Mouse (Mus musculus): ENCODE data around the gene Spata13.

Gene Spata13

DNA sequence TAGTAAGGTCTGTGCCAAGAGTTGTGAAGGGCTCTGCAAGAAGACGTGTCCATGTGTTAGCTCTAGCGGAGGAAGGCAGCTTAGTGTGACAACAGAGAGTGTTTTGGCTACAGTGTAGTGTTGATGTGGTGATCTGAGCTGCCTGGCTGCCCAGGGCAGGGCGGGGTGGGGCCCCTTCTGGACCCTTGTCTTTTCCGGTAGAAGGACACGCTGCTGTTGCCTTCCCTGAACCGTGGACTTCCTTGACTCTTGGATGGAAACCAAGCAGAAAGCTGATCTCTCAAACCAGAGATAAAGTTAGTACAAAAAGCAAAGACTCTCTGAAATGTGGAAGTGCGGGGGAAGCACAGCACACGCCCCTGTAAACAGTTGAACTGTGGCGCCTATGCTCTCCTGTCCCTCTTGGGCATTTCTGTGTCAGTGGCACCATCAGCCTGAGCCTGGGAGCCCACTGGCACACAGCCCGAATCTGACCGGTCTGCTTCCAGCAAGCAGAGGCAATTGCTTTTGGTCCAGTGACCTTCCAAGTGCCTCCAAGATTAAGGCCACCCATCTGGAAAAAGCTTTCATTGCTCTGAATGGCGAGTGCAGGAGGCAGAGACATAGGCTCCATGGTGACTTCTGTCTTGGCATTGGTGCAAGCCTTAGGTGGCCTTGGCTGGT is 48.7 kb downstream of the Spata13 start:
- peak; percentile 84 for DNase-seq

DNA sequence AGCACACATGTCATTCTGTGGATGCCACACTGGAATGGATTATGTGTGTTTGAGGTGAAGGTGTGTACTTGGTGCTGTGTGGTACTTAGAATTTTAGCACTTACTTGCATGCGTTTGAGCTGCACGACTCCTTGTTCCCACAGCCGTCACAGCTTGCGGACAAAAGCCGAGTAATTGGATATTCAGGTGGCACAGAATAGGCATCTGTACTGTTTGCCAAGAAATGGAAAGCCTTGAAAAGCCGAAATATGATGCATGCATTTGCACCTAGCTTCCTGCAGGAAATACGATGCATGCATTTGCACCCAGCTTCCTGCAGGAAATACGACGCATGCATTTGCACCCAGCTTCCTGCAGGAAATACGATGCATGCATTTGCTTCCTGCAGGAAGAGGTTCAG is 50.2 kb downstream of the Spata13 start:
- no peak for DNase-seq

DNA sequence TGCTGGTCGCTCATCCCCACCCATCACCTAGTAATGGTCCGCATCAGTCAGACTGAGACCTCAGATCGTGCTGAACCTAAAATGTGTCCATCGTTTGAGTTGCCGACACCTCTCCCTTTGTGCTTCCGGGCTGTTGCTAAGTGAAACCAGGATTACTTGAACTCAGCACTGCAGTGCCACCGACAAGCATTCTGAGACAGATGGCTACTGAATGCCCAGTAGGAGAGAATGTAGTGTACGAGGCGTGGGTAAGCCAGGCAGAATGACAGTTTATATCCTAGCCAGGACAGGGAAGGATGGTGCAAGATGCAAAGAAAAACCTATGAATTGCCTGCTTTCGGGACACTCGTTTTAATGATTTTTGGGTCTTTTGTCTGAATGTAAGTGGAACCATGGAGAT is 52.9 kb downstream of the Spata13 start:
- no peak for DNase-seq

DNA sequence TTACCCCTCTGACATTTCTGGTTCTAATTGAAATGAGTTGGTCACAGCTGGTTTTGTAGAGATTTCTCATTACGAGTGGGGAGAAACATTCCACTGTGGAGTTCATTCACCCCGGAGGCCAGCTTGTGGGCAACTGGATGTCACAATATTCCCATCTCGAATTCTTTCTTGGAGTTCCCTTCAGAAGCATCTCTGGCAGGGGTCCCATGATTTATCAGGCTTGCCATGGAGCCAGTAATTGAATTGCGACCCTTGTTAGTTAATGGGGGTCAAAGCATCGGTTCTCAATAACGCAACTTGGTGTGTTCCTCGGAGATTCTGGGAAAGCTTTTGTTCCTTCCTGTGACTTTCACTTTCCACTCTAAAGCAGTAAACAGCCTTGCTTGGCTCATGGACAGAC is 53.4 kb downstream of the Spata13 start:
- peak; percentile 51 for DNase-seq

DNA sequence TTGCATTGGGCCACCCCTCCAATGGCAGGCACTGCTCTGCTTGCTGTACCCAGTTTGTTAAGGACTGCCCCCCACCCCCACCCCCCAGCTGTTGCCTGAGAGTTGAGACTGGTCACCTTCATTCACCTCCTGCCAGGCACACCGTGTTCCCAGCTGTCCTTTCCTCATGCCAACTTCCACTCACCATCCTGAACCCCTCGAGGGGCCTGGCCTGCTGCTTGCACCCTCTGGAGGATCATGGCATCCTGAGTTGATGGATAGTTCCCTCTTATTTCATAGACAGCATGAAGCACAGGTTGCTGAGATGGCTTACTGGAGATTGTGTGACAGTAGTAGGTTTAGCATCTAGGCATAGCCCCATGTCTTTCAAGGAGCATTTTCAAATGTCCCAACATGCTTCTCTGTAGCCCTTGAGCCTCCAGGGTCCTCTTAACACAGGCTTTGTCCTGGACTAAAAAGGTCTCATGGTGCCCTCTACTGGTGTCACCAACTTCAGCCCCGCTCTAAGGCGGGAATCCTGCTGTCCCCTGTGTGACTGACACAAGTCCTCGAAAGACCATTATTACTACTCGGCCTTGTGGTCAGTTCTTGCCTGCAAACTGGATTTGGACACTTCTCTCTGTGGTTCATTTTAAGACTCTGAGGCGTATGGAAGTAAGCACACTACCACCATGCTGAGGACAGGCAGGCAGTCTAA is 54.9 kb downstream of the Spata13 start:
- DNase-seq = peak; percentile 84

DNA sequence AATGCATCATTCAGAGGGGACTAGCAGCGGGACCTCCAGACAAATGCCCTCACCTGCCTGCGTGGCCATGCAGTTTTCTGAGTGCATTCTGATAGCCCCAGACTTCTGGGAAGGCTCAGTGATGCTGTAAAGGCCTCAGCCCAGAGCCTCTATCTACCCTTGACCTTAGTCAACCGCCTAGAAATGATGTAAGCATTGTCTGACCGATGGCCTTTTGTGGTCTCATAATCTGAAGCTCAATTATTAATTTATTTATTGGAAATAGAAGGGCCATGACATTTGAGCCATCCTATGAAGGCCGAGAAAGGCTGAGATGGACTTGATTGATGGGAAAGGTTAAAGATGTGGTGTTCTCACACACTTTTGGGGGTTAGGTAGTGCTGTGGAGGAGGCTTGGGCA is 56.0 kb downstream of the Spata13 start:
- DNase-seq = no peak

DNA sequence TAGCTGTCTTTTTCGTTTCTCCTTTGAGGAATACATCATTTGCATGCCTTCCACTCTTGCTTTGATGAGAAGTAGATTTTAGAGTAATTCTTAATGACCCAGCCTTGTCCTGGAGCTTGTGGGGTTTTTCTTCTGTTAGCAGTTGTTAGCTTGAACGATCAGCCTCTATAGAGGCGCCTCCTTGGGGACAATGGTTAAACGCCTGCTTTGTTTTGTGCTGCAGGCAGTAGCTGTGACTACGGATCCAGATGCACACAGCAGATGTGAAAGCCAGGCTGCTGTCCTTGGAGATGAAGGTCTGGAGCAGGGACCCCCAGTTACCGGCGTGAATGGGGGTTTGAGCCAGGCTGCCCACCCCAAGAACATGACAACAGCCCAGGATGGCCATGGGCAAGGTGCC is 56.8 kb downstream of the Spata13 start:
- no peak for DNase-seq

DNA sequence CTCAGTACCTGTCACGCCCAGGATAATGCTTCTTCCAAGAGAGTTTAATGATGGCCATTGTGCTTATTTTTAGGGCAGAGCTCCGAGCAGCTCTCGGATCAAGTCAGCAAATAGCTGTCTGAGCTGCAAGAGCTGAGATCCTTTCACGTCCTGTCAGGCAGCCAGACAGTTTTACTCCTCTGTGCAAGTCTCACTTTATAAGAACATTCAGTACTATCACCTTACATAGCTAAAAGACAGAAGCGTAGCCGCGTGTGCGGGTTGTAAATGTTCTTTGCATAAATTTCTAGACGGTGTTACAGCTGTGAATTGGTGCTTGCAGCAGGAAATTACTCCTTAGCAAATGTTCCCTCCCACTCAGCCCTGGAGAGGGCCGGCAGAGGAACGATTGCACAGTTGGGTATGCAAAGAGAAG is 59.3 kb downstream of the Spata13 start:
- DNase-seq = peak; percentile 28

DNA sequence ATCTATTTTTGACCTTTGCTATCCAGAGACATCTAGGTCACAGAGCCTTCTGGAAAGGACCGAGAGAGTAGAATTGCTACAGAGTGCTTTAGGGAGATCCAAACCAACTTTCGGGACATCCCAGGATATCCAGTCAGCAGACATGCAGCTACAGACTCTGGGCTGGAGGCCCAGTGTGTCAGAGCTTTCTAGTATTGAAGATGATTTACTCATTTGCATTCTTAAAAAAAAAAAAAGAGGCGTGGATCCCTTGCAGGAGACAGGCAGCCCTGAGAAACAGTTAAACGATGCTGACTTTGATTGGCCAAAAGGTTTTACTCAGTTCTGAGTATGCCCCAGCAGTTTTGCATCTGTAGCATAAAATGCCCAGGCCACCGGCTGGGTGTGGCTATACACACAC is 59.9 kb downstream of the Spata13 start:
- no peak for DNase-seq

DNA sequence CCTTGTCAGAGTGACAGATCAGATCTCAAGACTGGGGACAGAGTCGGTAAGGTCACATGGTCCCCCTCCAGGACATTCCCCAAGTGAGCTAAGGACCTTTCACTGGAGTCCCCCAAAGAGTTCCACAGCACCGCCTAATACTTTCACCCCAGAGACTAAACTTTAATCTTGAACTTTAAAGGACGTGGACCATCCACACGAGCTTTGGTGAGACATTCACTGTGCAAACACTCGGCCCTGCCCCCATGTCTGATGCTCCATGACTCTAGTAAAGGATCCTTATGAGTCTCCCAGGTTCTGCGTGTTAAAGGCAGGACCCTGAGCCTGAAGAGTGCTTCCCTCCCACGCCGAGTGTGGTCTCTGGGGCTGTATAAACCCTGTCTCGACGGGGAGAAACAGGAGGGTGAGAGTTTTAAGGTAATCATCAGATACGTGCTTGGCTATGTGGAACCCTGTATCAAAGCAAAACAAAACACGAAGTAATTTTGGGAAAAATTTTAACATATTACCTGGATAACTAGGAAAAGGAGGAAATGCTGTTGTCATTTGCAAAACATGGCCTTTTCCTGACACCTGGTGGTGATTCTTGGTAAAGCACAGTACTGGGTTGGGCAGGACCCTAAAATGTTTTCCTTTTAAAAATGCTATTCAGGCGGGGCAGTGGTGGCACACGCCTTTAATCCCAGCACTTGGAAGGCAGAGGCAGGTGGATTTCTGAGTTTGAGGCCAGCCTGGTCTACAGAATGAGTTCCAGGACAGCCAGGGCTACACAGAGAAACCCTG is 60.6 kb downstream of the Spata13 start:
- DNase-seq = peak; percentile 85

DNA sequence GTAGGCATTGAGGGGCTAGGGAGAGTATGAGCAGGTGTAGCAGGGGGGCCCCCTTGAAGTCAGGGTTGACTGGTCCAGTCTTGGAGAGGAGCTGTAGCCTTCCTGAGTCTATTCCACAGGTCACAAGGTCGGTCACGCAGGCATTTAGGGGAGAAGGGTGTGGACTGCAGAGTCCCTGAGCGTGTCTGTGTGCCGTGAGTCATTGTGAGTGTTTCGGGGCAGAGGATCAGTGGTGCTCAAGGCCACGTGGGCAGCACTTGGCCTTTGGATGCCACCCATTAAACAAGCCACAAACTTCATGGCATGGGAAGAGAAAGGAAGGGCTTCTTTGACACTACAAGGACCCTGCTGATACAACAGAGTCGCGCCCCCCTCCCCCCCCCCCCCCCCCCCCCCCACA is 63.5 kb downstream of the Spata13 start:
- DNase-seq = no peak

DNA sequence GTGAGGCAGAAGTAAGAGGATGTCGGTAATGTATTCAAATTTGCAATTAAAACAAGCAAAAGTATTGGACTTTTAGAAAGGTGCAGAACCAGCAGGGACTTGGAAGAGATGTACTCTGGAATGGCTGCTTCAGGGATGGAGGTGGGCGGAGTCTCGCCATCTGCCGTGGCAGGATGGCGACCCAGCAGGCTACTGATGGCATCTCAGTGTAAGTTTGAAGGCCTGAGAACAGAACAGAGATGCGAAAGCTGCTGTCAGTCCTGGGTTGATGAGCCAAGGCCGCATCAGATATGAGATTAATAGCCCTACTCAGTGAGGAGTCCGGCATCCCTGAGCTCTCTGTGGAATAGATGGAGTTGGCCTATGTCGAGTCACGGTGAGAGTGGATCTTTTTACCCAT is 65.2 kb downstream of the Spata13 start:
- DNase-seq = no peak

DNA sequence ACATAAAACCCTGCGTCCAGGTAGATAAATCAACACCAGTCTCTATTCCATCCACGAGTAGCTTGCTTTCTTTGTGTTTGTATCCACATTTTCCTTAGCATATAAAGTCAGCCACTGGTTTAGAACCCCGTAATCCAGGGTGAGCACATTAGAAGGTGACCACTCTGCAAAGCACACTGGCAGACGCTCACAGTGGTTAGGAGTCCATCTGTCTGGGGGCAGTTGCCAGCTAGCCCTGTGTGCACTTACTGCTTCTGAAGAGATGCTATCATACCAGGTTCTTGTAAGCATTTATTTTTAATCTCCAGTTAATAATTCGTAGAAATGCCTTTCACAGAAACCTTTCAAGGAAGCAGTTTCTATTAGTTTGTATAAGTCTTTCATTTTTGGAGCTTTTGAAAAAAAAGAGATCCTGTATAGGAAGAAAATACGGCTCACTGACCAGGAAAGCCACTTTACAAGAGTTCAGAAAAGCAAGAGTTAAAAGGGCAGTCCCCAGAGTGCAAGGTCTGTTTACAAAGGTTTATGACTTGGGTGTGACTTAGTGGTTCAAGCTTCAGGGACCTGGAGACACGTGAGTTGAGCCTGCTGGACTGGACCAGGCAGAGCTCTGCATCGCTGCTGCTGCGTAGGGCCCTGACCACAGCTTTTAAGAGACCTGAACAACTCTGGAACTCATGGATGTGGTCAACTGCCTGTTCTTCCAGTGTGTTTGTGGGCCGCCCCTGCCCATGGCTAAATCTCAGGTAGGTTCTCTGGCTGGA is 68.8 kb downstream of the Spata13 start:
- DNase-seq = no peak

DNA sequence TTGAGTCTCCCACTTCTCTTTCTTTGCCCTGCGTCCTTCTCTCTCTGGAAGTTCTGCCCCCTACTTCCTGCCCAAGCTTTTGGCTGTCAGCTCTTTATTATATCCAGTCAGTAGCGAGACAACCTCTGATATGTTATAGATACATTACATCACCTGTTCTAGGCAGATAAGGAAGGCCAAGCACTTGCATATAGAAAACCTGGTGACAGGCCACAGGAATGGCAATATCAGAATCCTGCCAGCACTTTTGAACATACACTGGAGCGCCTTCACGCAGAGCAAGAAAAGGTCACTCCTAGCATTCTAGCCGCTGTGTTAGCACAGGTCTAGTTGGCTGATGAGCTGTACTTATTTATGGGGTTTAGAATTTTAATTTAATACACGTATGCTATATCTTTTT is 70.7 kb downstream of the Spata13 start:
- no peak for DNase-seq

DNA sequence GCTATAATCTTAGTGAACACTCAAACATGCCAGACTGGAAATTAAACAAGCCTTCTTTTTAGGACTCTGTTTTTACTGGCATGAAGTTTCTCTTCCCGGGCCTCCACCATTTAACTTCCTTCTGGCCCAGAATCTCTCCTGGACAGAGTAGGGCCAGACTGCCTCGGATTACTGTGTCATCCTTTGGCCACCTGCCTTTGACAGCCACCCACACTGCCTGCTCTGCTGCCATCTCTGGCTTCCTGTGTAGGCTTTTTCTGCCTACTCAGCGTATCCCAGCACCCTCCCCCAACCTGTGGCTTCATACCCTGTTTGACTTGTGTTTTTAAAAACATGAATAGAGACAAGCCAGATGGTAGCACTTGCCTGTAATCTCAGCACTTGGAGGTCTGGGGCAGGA is 71.2 kb downstream of the Spata13 start:
- peak; percentile 76 for DNase-seq

DNA sequence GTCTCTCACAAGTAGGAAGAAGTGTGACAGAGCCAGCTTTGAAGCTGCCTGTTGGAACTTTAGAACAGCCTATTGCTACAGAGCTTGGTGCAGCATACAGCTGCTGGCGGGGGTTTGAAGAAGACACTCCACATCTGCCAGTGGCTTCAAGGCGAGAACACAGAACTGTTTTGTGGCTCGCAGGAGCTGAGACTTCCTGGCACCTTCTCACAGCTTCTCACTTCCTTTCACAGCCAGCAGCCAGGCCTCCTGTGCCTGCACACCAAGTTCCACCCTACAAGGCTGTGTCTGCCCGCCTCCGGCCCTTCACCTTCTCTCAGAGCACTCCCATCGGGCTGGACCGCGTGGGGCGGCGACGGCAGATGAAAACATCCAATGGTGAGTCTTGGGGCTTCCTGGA is 75.4 kb downstream of the Spata13 start:
- no peak for DNase-seq

DNA sequence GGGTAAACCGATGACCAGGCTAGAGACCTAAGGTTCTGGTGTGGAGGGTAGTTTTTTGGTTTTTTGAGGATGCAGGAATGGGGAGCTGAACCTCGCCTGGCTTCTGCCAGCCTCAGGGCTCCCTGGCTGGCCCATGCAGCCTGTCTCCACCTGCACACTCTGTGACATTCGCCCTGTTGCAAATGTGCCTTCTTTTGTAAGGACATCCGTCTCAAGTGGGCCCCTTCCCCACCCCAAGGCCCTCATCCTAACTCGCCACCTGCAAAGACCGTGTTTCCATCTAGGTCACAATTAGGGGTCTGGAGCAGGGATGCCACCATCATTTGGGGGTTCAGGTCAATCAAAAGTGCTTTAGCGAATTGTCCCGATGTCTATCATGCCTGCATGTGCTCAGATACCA is 75.9 kb downstream of the Spata13 start:
- no peak for DNase-seq

DNA sequence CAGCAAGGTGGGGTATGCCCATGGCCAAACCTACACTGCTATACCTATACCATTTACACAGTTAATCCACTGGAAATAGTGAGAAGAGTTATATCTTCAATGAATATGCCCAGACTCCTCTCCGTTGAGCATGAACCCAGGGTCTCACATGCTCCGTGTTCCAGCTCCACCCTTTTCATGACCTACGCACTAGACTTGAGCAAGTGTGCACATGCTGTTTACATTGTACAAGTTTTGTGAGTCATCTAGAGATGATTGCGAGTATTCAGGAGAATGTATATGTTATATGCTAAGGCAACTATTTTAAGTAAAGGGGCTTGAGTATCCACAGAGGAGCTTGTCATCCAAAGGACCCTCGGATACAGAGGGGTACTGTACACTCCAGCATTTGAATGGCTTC is 77.4 kb downstream of the Spata13 start:
- DNase-seq = no peak

DNA sequence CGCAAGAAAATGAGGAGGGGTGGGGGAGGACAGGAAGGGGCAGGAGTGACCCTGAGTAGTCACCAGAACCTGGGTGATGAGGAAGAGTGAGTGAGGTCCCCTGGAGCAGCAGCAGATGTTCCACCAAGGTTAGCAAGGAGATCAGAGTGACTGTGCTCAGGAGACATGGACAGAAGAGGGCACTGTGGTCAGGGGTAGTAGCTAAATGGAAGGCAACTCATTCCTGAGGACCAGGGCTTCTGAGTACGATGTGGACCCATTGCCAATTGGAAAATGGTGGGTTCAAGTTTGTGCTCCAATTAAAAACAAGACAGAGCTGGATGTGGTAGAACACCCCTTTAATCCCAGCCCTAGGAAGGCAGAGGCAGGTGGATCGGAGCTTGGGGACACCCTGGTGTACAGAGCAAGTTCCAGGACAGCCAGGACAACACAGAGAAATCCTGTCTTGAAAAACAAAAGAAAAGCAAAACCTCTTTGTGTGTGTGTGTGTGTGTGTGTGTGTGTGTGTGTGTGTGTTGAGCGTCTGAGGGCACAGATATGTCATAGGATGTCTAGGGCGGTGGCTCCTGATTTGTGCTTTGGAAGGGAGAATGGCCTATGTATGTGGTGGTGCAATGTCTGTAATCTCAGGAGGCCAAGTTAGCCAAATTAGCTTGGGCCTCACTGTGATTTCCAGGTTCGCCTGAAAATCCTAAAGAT is 77.9 kb downstream of the Spata13 start:
- peak; percentile 60 for DNase-seq

DNA sequence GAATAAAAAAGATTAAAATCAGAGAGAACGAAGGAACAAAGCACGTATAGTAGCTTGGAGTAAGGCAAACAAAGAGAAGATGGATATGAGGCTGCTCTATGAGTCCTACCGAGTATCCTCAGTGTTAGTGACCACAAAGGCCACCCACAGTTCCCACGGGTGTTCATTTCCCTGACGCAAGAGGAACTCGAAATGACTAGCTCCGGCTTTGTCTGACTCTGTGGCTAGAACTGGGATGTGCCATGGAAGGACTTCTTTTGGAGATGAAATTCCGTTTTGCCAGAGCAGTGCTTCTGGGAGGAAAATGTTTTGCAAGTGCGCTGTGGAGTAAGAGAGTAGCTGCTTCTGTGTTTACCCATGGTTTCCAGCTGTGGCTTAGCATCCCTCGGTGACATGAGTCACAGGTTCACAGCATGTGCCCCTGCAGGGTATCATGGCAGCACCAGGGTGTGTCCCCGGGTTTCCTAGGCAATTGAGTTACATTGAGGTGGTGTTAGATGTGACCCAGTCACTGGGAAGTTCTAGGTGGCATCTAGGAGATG is 78.6 kb downstream of the Spata13 start:
- DNase-seq = no peak

DNA sequence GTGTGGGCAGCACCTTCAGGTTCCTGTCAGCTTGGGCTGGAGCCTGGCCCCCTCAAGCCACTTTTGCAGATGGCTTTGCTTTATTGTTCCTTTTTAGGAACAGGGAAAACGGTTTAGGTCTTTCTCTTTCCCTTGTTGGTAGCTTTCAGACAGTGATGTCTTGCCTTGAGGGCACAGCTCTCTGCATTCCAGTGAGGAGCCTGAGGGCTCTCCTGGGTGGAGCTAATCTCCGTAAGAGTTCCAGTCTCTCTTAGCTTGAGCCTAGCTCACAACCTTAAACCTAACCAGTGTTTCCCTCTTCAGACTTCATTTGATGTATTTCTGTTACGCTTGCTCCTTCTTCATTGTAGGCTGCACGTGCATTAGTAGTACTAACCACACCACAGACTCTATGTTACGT is 81.9 kb downstream of the Spata13 start:
- DNase-seq = no peak

DNA sequence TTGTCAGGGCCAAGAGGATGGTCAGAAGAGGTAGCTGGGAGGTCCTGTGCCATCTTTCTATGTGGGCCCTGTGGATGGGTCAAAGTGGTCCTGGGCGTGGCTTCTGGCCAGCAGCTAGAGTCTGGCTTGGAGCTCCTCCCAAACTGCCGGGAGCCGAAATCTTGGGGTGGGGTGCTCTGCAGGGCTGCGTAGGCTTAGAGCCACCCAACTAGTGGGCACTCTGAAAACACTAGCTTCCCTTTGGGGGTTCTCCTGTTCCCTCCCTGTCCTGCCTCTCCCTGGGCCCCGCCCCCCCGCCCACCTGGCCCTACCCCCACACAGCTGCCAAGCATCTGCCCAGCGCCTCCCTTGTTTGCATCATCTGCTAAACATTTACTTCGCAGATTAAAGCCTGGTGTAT is 87.5 kb downstream of the Spata13 start:
- no peak for DNase-seq

Measured in lung, postnatal 10 days (tissue).